Mouse (Mus musculus): Measurements from ENCODE around the gene Rpl13a.
"Not testable (repeated sequence)": the region's sequence is repeated elsewhere in the genome, so short reads cannot be mapped to it uniquely, and the experiment has no call there.

Rpl13a gene

GRCm38 (mm10) chr7:45128624-45129246 lies at the start of gene Rpl13a:
TSS of gene Rpl13a (minus strand) at chr7:45128761.
- peak; percentile 95 to 97 for DNase-seq

GRCm38 (mm10) chr7:45176356-45176755 lies 47.8 kb upstream of the Rpl13a start:
- DNase-seq: no peak

DNA sequence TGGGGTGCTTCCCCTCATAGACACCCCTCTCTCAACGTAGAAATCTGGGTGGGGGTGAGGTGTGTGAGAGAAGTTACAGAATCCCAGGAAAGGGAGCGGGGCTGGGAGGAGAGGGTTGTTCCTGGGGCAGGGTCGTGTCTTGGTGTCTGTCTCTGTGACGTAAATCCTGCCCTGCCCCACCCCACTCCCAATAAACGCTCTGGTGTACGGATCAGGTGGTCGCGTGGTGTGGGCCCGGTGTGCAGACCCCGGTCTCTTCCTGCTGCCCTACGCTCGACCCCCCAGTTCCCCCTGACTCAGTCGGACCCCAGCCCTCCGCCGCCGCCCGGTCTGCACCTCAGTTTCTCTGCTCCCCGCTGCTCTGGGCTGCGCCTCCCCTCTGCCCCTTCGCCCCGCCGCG lies 47.4 kb upstream of the Rpl13a start:
- DNase-seq: no peak

DNA sequence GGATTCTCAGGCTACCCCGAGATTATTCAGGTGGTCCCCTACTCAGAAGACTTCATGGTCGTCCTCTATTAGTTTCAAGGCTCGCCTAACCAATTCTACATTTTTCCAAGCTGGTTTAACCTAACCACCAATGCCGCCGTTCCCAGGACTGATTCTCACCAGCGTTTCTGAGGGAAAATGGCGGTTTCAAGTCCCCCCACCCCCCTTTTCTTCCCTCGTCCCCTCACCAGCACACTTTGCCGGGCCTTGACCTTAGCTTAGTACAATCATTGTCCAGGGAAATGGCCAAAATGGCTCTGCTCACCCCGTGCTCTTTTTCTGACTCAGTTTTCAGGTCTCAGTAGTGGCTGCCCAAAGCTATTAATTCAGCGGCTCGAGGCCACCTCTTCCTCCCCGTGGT lies 46.8 kb upstream of the Rpl13a start:
- no peak for DNase-seq

GRCm38 (mm10) chr7:45174567-45175280 lies 46.2 kb upstream of the Rpl13a start:
- no peak for DNase-seq

DNA sequence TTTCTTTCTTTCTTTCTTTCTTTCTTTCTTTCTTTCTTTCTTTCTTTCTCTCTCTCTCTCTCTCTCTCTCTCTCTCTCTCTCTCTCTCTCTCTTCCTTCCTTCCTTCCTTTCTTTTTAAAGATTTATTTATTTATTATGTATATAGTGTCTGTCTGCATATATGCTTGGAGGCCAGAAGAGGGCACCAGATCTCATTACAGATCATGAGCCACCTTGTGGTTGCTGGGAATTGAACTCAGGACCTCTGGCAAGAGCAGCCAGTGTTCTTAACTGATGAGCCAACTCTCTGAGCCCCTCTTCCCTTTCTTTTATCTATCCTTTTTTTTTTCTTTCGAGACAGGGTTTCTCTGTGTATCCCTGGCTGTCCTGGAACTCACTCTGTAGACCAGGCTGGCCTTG lies 45.2 kb upstream of the Rpl13a start:
- DNase-seq: not testable (repeated sequence)

GRCm38 (mm10) chr7:45172974-45173373 lies 44.4 kb upstream of the Rpl13a start:
- DNase-seq: peak in 1 of 2 experiments; percentile 49

DNA sequence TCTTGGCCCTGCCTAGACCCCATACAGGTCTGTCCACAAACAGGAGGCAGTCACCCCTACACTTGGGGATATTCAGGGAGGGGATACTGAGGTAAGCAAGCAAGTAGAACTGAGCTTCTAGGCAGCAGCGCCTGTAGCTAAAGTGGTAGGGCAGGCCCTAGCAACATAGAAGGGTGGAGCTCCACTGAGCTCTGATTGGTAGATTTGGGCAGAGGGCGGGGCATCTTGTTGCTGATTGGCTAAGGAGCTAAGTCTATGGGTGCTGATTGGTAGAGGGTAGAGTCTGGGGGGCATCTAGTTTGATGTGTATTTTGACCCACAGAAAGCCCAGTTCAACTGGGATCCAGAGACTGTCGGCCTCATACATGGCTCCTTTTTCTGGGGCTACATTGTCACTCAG lies 40.9 kb upstream of the Rpl13a start:
- no peak for DNase-seq

DNA sequence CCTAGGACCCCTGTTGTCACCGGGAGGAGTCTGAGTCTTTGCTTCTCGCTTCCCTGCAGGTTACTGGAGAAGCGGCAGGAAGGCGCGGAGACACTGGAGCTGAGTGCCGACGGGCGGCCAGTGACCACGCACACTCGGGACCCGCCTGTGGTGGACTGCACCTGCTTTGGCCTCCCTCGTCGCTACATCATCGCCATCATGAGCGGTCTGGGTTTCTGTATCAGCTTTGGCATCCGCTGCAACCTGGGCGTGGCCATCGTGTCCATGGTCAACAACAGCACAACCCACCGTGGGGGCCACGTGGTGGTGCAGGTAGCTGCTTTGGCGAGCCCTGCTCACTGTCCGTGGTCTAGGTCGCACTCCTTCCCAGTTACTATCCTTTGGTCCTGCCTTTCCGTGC lies 40.1 kb upstream of the Rpl13a start:
- DNase-seq: no peak

GRCm38 (mm10) chr7:45167761-45168445 lies 39.3 kb upstream of the Rpl13a start:
- DNase-seq: no peak

- no peak for DNase-seq
Measured at GRCm38 (mm10) chr7:45166950-45167401, 38.4 kb upstream of the Rpl13a start.

- no peak for DNase-seq
Measured at GRCm38 (mm10) chr7:45165701-45166100, 37.1 kb upstream of the Rpl13a start.

DNA sequence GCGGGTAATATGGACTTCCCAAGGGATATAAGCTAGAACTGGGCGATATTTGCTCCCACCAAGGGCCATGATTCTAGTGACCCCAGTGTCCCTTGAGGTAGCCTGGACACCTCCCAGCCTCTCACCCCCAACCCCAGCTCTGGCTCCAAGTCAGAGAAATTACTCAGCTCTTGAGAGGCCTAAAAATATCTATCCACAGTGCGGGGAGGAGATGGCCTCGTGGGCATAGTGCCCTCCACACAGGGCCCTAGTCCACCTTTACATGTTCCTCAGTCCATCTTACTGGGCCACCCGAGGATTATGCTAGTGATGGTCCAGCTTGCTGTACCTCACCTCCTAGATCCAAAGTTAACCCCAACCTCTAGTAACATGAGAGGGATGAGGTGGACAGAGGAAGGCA lies 36.3 kb upstream of the Rpl13a start:
- DNase-seq: no peak

- peak in 1 of 2 experiments; percentile 32 for DNase-seq
Measured at GRCm38 (mm10) chr7:45163735-45164490, 35.4 kb upstream of the Rpl13a start, which contains the start of gene Slc17a7. TSS of gene Slc17a7 (plus strand) at chr7:45163949.

GRCm38 (mm10) chr7:45162996-45163615 lies 34.5 kb upstream of the Rpl13a start:
- DNase-seq: no peak

DNA sequence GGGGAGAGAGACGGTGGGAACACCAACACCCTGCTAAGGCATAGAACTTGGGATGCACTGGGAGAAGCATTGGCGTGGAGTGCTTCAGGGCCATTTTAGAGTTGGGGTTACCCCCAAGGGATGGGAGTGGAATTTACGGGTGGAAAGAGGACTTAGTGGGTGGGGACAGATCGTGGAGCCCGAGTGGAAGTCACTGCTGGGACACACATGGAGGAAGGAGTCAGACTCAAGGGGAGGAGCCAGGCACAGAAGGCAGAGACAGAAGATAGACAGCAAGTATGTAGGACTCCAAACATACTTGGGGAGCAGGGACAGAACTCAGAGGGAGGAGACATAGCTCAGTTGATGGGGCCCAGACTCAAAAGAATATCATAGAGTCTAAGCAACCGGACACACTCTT lies 34.0 kb upstream of the Rpl13a start:
- no peak for DNase-seq

GRCm38 (mm10) chr7:45161612-45162473 lies 33.3 kb upstream of the Rpl13a start:
- DNase-seq: peak; percentile 79 to 91

GRCm38 (mm10) chr7:45160866-45161265 lies 32.3 kb upstream of the Rpl13a start:
- no peak for DNase-seq

DNA sequence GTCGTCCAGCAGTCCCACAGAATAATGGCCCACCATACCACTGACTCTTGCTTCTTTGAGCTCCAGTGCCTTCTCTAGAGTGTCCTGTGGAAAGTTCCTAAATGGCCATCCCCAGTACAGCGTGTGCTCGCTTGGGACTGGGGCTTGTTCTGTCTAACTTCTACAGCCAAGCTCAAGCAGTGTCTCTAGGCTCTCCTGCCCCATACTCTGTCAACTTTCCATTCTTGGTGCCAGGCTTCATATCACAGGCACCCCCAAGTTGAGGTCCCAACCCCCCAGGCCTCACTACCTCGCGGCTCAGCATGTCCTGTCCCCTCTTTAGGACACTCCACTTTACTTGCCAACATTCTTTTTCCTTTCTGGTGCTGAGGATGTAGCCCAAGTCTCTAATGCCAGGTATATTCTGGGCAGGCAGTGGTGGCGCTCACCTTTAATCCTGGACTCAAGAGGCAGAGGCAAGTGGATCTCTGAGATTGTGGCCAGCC lies 31.8 kb upstream of the Rpl13a start:
- DNase-seq: no peak

GRCm38 (mm10) chr7:45158991-45159390 lies 30.4 kb upstream of the Rpl13a start:
- DNase-seq: no peak

DNA sequence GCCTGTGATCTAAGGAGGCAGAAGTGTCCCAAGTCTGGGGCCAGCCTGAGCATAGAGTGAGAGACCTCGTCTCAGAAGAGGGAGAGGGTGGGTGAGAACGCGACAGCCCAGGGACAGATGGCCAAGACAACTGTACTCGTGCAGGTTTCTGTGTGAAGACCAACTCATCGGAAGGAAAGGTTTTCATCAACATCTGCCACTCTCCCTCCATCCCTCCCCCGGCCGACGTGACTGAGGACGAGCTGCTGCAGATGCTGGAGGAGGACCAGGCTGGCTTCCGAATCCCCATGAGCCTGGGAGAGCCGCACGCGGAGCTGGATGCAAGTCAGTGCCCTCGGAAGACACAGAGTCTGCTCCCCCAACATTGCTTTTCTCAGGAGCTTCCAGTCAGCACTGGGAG lies 28.9 kb upstream of the Rpl13a start:
- no peak for DNase-seq
